Mouse (Mus musculus): ENCODE data around the gene Mapk1.

Gene Mapk1

GRCm38 (mm10) chr16:17018071-17018470 lies 34.9 kb downstream of the Mapk1 start:
- no peak for DNase-seq

GRCm38 (mm10) chr16:17024469-17025148 lies 41.4 kb downstream of the Mapk1 start:
- no peak for DNase-seq

GRCm38 (mm10) chr16:17029971-17030695 lies 47.0 kb downstream of the Mapk1 start:
- no peak for DNase-seq

GRCm38 (mm10) chr16:17033754-17034153 lies 50.6 kb downstream of the Mapk1 start:
- no peak for DNase-seq

GRCm38 (mm10) chr16:17040716-17041115 lies 57.5 kb downstream of the Mapk1 start:
- DNase-seq: no peak

- DNase-seq: no peak
Observed at GRCm38 (mm10) chr16:17041417-17041816, 58.2 kb downstream of the Mapk1 start.

GRCm38 (mm10) chr16:17044320-17044719 lies 61.1 kb downstream of the Mapk1 start:
- DNase-seq: peak in 1 of 2 experiments; percentile 4

GRCm38 (mm10) chr16:17045287-17045686 lies 62.1 kb downstream of the Mapk1 start:
- DNase-seq: no peak

GRCm38 (mm10) chr16:17049886-17050285 lies 66.7 kb downstream of the Mapk1 start:
- DNase-seq: no peak

- no peak for DNase-seq
Observed at GRCm38 (mm10) chr16:17052087-17052486, 68.9 kb downstream of the Mapk1 start.

- DNase-seq: no peak
Observed at GRCm38 (mm10) chr16:17053903-17054302, 70.7 kb downstream of the Mapk1 start.

GRCm38 (mm10) chr16:17055584-17055983 lies 72.4 kb downstream of the Mapk1 start:
- DNase-seq: no peak

- no peak for DNase-seq
Observed at GRCm38 (mm10) chr16:17062338-17062737, 79.2 kb downstream of the Mapk1 start.

- DNase-seq: no peak
Observed at GRCm38 (mm10) chr16:17067552-17067951, 84.4 kb downstream of the Mapk1 start.

GRCm38 (mm10) chr16:17069511-17070443 lies 86.6 kb downstream of the Mapk1 start, which contains the start of gene Ypel1:
Gene Ypel1 (plus strand): TSS chr16:17069696.
- DNase-seq: peak; percentile 88 to 94

- no peak for DNase-seq
Observed at GRCm38 (mm10) chr16:17070716-17071115, 87.5 kb downstream of the Mapk1 start.

- no peak for DNase-seq
Observed at GRCm38 (mm10) chr16:17073000-17073399, 89.8 kb downstream of the Mapk1 start.

- DNase-seq: peak in 1 of 2 experiments; percentile 15
Observed at GRCm38 (mm10) chr16:17076301-17076700, 93.1 kb downstream of the Mapk1 start.

GRCm38 (mm10) chr16:17076869-17077268 lies 93.7 kb downstream of the Mapk1 start:
- DNase-seq: no peak

GRCm38 (mm10) chr16:17078101-17078500 lies 94.9 kb downstream of the Mapk1 start:
- no peak for DNase-seq

GRCm38 (mm10) chr16:17082121-17082792 lies 99.1 kb downstream of the Mapk1 start:
- DNase-seq: peak in 1 of 2 experiments; percentile 19

- DNase-seq: peak in 1 of 2 experiments; percentile 18
Observed at GRCm38 (mm10) chr16:17085636-17086035, 102.5 kb downstream of the Mapk1 start.

All from kidney, postnatal 36 days (tissue).